Mouse (Mus musculus) ES-Bruce4 (cell line): ENCODE measurements around the gene Atr.

Experiments used
- CTCF ChIP-seq: IDR thresholded peaks from one replicate; pipeline ENCODE4 v1.8.1; 2011; ENCODE audit warnings: low read depth, low read length
- POLR2A ChIP-seq: IDR thresholded peaks from one replicate; pipeline ENCODE4 v1.8.1; 2011; ENCODE audit warnings: low read length; ENCODE audit not compliant: insufficient read depth

DNA sequence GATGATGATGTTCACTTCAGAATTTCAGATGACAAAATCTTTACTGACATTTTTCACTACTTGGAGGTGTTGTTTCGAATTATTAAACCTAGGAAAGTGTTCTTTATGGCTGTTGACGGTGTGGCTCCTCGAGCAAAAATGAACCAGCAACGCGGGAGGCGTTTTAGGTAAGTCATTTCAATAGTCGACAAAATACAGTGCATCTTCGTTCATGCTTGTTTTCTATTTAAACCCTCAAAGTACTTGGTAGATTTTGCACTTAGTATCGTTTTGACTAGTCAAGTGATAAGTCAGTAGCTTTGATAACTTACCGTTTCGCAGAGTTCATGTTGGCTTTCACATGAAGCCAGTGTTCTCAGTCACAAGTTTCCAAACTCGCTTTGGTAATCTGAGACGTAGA lies 106.6 kb downstream of the Atr start:
- no peak for TF ChIP-seq POLR2A
- TF ChIP-seq CTCF = no peak
